Mouse (Mus musculus): Measurements from ENCODE around the gene Ntm. TPM values are rescaled to one million over a fixed set of nuclear protein-coding genes. Genes with fewer than 3 reads are reported as not detected.

The Ntm gene
- polyA plus RNA-seq, 2 experiments from 2014 or later: not detected

GRCm38 (mm10) chr9:29750371-29751014 lies 212.4 kb downstream of the Ntm start:
- ATAC-seq: no peak

GRCm38 (mm10) chr9:29748070-29748469 lies 214.9 kb downstream of the Ntm start:
- no peak for ATAC-seq

GRCm38 (mm10) chr9:29738835-29739526 lies 224.0 kb downstream of the Ntm start:
- ATAC-seq: no peak

GRCm38 (mm10) chr9:29736031-29736430 lies 226.9 kb downstream of the Ntm start:
- ATAC-seq: no peak

- ATAC-seq: no peak
Observed at GRCm38 (mm10) chr9:29732895-29733294, 230.0 kb downstream of the Ntm start.

GRCm38 (mm10) chr9:29731672-29732071 lies 231.3 kb downstream of the Ntm start:
- ATAC-seq: no peak

GRCm38 (mm10) chr9:29727540-29728432 lies 235.2 kb downstream of the Ntm start:
- ATAC-seq: no peak

GRCm38 (mm10) chr9:29721461-29721860 lies 241.5 kb downstream of the Ntm start:
- ATAC-seq: no peak

- no peak for ATAC-seq
Observed at GRCm38 (mm10) chr9:29716795-29717194, 246.1 kb downstream of the Ntm start.

- ATAC-seq: no peak
Observed at GRCm38 (mm10) chr9:29698276-29698675, 264.7 kb downstream of the Ntm start.

- no peak for ATAC-seq
Observed at GRCm38 (mm10) chr9:29694151-29694550, 268.8 kb downstream of the Ntm start.

- no peak for ATAC-seq
Observed at GRCm38 (mm10) chr9:29691186-29691855, 271.6 kb downstream of the Ntm start.

GRCm38 (mm10) chr9:29682224-29682623 lies 280.7 kb downstream of the Ntm start:
- no peak for ATAC-seq

GRCm38 (mm10) chr9:29680677-29681076 lies 282.3 kb downstream of the Ntm start:
- no peak for ATAC-seq

GRCm38 (mm10) chr9:29673911-29674310 lies 289.0 kb downstream of the Ntm start:
- ATAC-seq: no peak

GRCm38 (mm10) chr9:29671861-29672260 lies 291.1 kb downstream of the Ntm start:
- ATAC-seq: no peak

- ATAC-seq: no peak
Observed at GRCm38 (mm10) chr9:29663286-29663685, 299.7 kb downstream of the Ntm start.

- no peak for ATAC-seq
Observed at GRCm38 (mm10) chr9:29661468-29662145, 301.3 kb downstream of the Ntm start.

GRCm38 (mm10) chr9:29660059-29660613 lies 302.8 kb downstream of the Ntm start:
- ATAC-seq: no peak

- no peak for ATAC-seq
Observed at GRCm38 (mm10) chr9:29657761-29658465, 305.0 kb downstream of the Ntm start.

GRCm38 (mm10) chr9:29654885-29655284 lies 308.1 kb downstream of the Ntm start:
- ATAC-seq: no peak

Data from activated CD4-positive, CD25-positive, alpha-beta regulatory T cell, adult 4 months (primary cell).